Mouse (Mus musculus) olfactory bulb, adult 2 months (tissue): ENCODE measurements around the gene Slc7a7.

Experiments
- CTCF ChIP-seq: fragments of 200-500 bp; IDR thresholded peaks from 2 replicates; pipeline ENCODE4 v1.5.1; 2012; ENCODE audit warnings: low read depth, mild to moderate bottlenecking, low read length, moderate library complexity; ENCODE audit not compliant: insufficient read depth
- POLR2A ChIP-seq: fragments of 200-500 bp; IDR thresholded peaks from 2 replicates; pipeline ENCODE4 v1.6.1; 2012; ENCODE audit warnings: mild to moderate bottlenecking, low read depth, low read length, moderate library complexity; ENCODE audit not compliant: insufficient read depth

GRCm38 (mm10) chr14:54424634-54425033 lies 7.1 kb upstream of the Slc7a7 start:
- TF ChIP-seq CTCF = no peak
- TF ChIP-seq POLR2A = no peak
